Mouse (Mus musculus) neural tube, embryonic 15.5 days (tissue): ENCODE data around the gene Armc6. TPM values are rescaled to one million over a fixed set of nuclear protein-coding genes. Genes with fewer than 3 reads are reported as not detected.
A peak's percentile ranks its signal among the peaks of the same experiment; 100 is the strongest.

Experiments
- ATAC-seq: fragments of 200-750 bp; cut with Nextera tagmentation; 2 replicates; pipeline ENCODE4 v1.8.0; 2017; ENCODE audit warnings: mild to moderate bottlenecking, moderate TSS enrichment, moderate library complexity; ENCODE audit not compliant: low FRiP score
- H3K27ac ChIP-seq: fragments of 300-500 bp; sonication (generic); replicated peaks from 2 replicates; pipeline ENCODE4 v1.5.1; 2015; ENCODE audit warnings: mild to moderate bottlenecking, inconsistent platforms
- H3K27me3 ChIP-seq: fragments of 300-500 bp; sonication (generic); replicated peaks from 2 replicates; pipeline ENCODE4 v1.6.1; 2015; ENCODE audit warnings: inconsistent platforms
- H3K36me3 ChIP-seq: fragments of 300-500 bp; sonication (generic); 2 replicates; pipeline ENCODE4 v1.6.1; 2015; ENCODE audit warnings: inconsistent platforms
- H3K4me1 ChIP-seq: fragments of 300-500 bp; sonication (generic); 2 replicates; pipeline ENCODE4 v1.6.1; 2015; ENCODE audit warnings: inconsistent platforms
- H3K4me2 ChIP-seq: fragments of 300-500 bp; sonication (generic); 2 replicates; pipeline ENCODE4 v1.6.1; 2015; ENCODE audit warnings: inconsistent platforms, mild to moderate bottlenecking, moderate library complexity
- H3K4me3 ChIP-seq: fragments of 300-500 bp; sonication (generic); replicated peaks from 2 replicates; pipeline ENCODE4 v1.5.1; 2015; ENCODE audit warnings: mild to moderate bottlenecking, inconsistent platforms
- H3K9ac ChIP-seq: fragments of 300-500 bp; sonication (generic); replicated peaks from 2 replicates; pipeline ENCODE4 v1.6.1; 2015; ENCODE audit warnings: mild to moderate bottlenecking, inconsistent platforms
- H3K9me3 ChIP-seq: fragments of 300-500 bp; sonication (generic); replicated peaks from 2 replicates; pipeline ENCODE4 v1.6.1; 2016; ENCODE audit warnings: inconsistent platforms
- WGBS: fragments of 180-500 bp; shearing (Covaris S2); methylation state at CpG from one replicate; pipeline ENCODE4 v1.1.7; 2015; ENCODE audit warnings: mixed read lengths; 5-methylcytosine and 5-hydroxymethylcytosine counted together
- polyA plus RNA-seq: library from polyadenylated mRNA; unstranded; fragments of >200 nt; fragmentation: Nextera tagmentation; extraction: Ambion mirVana; gene quantifications from 2 replicates; pipeline ENCODE4 v1.2.1, GENCODE M21; 2015

The Armc6 gene
- polyA plus RNA-seq, 1 experiment from 2014 or later: 112 TPM

- Histone ChIP-seq H3K9me3 (no peaks in the 10 kb centered on the region), H3K27me3 (0 out of 2 replicates have a peak, but pooled peaks cover 6% of the 10 kb centered on the region), H3K4me1 (peaks cover 24% of the 10 kb centered on the region), H3K4me3 (peak overlapping the region; percentile 76), H3K27ac (peak overlapping the region; percentile 76), H3K36me3 (no peaks in the 10 kb centered on the region), H3K9ac (peak overlapping the region; percentile 67), H3K4me2 (peak overlapping the region; percentile 86)
- ATAC-seq: peak; percentile 1
- WGBS: 2% methylated on average over 31 of the region's 31 CpGs
Measured at GRCm38 (mm10) chr8:70211726-70212111, 22.5 kb downstream of the Armc6 start.

DNA sequence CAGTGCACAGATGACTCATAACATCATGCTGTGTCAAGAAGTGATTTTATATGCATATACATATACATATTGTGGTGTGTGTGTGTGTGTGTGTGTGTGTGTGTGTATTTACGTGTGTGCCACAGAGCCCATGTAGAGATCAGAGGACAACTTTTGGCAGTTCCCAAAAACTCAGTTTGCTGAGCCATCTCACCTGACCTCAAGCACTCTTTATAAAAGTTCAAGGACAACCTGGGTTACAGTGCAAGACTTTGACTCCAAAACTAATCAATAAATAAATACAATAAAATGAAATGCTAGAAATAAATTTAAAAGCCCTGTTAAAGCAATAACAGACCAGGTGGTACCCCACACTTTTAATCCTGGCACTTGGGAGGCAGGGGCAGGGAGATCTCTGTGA lies 23.0 kb downstream of the Armc6 start:
- peaks cover 24% of the 10 kb centered on the region for H3K4me1 ChIP-seq
- H3K4me2 ChIP-seq: peak overlapping the region; percentile 86
- 89% methylated on average over 1 of the region's 1 CpGs for WGBS
- peak overlapping the region; percentile 67 for H3K9ac ChIP-seq
- H3K9me3 ChIP-seq: no peaks in the 10 kb centered on the region
- H3K27me3 ChIP-seq: 0 out of 2 replicates have a peak, but pooled peaks cover 6% of the 10 kb centered on the region
- no peaks in the 10 kb centered on the region for H3K36me3 ChIP-seq
- H3K4me3 ChIP-seq: peak overlapping the region; percentile 76
- no peak overlapping the region for H3K27ac ChIP-seq
- ATAC-seq: no peak

DNA sequence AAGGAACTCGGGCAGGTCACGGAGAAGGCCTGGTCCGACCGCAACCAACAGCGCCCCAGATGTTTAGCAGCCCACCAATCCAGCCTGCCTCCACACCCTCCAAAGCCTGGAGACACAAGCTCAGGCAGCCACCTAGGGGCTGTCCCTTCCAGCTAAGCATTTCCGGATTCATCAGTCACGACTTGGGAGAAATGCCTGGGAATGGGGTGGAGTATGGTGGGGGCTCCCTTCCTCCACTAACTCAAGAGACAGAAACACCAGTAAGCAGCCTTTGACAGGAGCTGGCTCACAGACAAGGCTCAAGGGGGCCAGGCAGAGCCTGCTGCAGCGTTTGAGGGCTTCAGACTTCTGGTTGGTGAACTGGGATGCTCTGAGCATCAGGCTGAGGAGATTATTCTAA lies 23.7 kb downstream of the Armc6 start:
- Histone ChIP-seq H3K9ac (0 out of 2 replicates have a peak overlapping the region, but pooled peaks have one; percentile 67), H3K4me3 (no peak overlapping the region)
- WGBS: 37% methylated on average over 8 of the region's 8 CpGs

DNA sequence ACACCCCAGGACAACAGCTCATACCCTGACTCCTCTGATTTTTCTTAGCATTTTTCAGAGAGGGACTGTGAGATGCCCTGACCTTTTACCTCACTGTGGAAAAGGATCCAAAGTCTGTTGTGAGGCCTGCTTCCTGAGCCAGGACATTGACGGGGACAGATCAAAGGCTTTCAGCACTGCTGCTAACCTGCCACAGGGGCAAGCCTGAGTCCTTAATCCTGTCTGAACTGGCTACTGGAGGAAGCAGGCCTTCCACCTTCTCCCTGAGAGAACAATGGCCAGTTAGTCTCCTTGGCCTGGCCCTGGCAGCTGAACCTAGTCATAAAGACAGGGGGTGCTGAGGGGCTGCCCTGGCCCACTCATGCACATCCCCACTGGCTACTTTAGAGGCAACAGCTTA lies 26.1 kb downstream of the Armc6 start:
- no peaks in the 10 kb centered on the region for H3K36me3 ChIP-seq
- WGBS: 53% methylated on average over 1 of the region's 1 CpGs
- no peak for ATAC-seq

More for the DNA sequence above, 23.7 kb downstream of the Armc6 start:
- no peaks in the 10 kb centered on the region for H3K36me3 ChIP-seq
- H3K27ac ChIP-seq: no peak overlapping the region
- no peak for ATAC-seq
- no peaks in the 10 kb centered on the region for H3K9me3 ChIP-seq
- 0 out of 2 replicates have a peak, but pooled peaks cover 6% of the 10 kb centered on the region for H3K27me3 ChIP-seq
- H3K4me2 ChIP-seq: peak overlapping the region; percentile 86
- peaks cover 24% of the 10 kb centered on the region for H3K4me1 ChIP-seq

DNA sequence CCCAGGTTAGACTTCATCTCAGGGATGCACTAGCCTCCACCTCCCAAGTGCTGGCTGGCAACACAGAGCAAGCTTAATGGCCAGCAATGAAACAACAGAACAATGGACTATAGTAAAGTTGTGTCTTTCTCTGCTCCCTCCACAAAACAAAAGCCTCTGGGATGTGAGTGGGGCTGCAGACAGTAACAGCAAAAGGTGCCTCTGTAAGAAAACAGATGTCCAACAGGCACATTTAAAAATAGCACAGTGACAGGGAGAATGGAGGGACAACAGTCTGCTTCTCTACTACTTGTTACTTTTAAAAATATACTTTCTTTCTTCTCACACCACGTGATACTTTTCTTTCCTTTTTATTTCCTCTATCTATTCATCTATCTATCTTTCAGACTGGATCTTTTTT lies 29.5 kb downstream of the Armc6 start:
- H3K9ac ChIP-seq: no peak overlapping the region
- H3K27me3 ChIP-seq: no peaks in the 10 kb centered on the region
- H3K9me3 ChIP-seq: no peaks in the 10 kb centered on the region
- H3K4me1 ChIP-seq: peaks cover 5% of the 10 kb centered on the region; the same call in 1 of the 2 replicates
- H3K36me3 ChIP-seq: no peaks in the 10 kb centered on the region
- H3K4me2 ChIP-seq: no peak overlapping the region
- WGBS: 69% methylated on average over 1 of the region's 1 CpGs
- H3K4me3 ChIP-seq: no peak overlapping the region
- no peak overlapping the region for H3K27ac ChIP-seq
- no peak for ATAC-seq

More for the DNA sequence above, 26.1 kb downstream of the Armc6 start:
- Histone ChIP-seq H3K9ac (no peak overlapping the region), H3K27ac (no peak overlapping the region), H3K4me1 (peaks cover 22% of the 10 kb centered on the region), H3K27me3 (0 out of 2 replicates have a peak, but pooled peaks cover 6% of the 10 kb centered on the region), H3K4me3 (no peak overlapping the region), H3K9me3 (no peaks in the 10 kb centered on the region), H3K4me2 (no peak overlapping the region)

- Histone ChIP-seq H3K4me2 (no peak overlapping the region), H3K4me3 (no peak overlapping the region), H3K36me3 (no peaks in the 10 kb centered on the region), H3K27ac (no peak overlapping the region), H3K9me3 (no peaks in the 10 kb centered on the region), H3K4me1 (peaks cover 6% of the 10 kb centered on the region; the same call in 1 of the 2 replicates), H3K27me3 (no peaks in the 10 kb centered on the region), H3K9ac (no peak overlapping the region)
- ATAC-seq: no peak
- 70% methylated on average over 4 of the region's 4 CpGs for WGBS
Measured at GRCm38 (mm10) chr8:70203072-70203471, 31.2 kb downstream of the Armc6 start.

DNA sequence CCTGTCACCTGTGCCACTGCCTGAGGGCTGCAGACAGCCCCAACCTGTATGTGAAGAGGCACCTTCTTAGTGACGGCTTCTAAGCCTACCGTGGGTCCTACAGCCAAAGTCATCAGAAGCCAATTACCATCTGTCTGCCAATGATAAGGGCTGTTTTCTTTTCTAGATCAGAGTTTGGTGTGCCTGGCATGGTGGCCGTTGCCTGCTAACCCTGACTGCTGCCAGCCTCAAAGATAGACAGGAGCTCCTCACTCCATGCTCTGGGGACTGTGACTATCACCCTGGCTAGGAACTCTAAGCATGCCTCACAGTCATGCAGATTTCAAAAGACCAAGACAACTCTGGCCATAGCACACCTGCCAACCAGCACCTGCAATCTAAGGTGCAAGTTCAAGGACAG lies 32.8 kb downstream of the Armc6 start:
- H3K9ac ChIP-seq: no peak overlapping the region
- no peak for ATAC-seq
- H3K27ac ChIP-seq: no peak overlapping the region
- no peaks in the 10 kb centered on the region for H3K27me3 ChIP-seq
- WGBS: 87% methylated on average over 3 of the region's 3 CpGs
- H3K4me3 ChIP-seq: no peak overlapping the region
- H3K4me1 ChIP-seq: peaks cover 9% of the 10 kb centered on the region; the same call in 1 of the 2 replicates
- no peaks in the 10 kb centered on the region for H3K36me3 ChIP-seq
- no peaks in the 10 kb centered on the region for H3K9me3 ChIP-seq
- H3K4me2 ChIP-seq: no peak overlapping the region

- Histone ChIP-seq H3K36me3 (no peaks in the 10 kb centered on the region), H3K9ac (no peak overlapping the region), H3K9me3 (no peaks in the 10 kb centered on the region), H3K4me2 (no peak overlapping the region), H3K4me1 (peaks cover 9% of the 10 kb centered on the region; the same call in 1 of the 2 replicates), H3K4me3 (no peak overlapping the region), H3K27me3 (no peaks in the 10 kb centered on the region), H3K27ac (no peak overlapping the region)
- ATAC-seq: no peak; the same call in 1 of the 2 replicates
- 77% methylated on average over 5 of the region's 5 CpGs for WGBS
Measured at GRCm38 (mm10) chr8:70200098-70200681, 34.1 kb downstream of the Armc6 start.

DNA sequence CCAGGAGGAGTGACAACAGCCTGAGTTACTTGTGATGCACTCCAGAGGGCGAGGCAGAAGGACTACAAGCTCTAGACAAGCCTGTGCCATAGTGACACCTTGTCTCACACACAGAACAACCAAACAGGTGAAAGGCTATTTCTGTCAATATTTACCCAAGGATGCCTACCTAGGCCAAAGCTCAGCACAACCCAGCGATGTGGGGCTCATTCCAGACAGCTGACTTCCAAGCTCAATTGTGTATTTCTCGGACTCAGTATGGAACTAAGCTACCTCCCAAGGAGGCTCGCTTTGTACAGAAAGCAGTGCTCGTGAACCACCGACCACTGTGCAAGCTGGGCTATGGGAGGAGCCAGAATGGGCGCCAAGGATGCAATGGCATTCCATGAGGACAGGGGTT lies 36.7 kb downstream of the Armc6 start:
- H3K36me3 ChIP-seq: peaks cover 4% of the 10 kb centered on the region
- 48% methylated on average over 7 of the region's 7 CpGs for WGBS
- no peak overlapping the region for H3K4me3 ChIP-seq
- H3K27ac ChIP-seq: no peak overlapping the region
- peaks cover 9% of the 10 kb centered on the region; the same call in 1 of the 2 replicates for H3K4me1 ChIP-seq
- H3K4me2 ChIP-seq: no peak overlapping the region
- no peak for ATAC-seq
- no peaks in the 10 kb centered on the region for H3K27me3 ChIP-seq
- H3K9ac ChIP-seq: no peak overlapping the region
- H3K9me3 ChIP-seq: no peaks in the 10 kb centered on the region

GRCm38 (mm10) chr8:70195762-70196161 lies 38.5 kb downstream of the Armc6 start:
- Histone ChIP-seq H3K27ac (no peak overlapping the region), H3K9ac (no peak overlapping the region), H3K4me1 (peaks cover 9% of the 10 kb centered on the region; the same call in 1 of the 2 replicates), H3K4me2 (no peak overlapping the region), H3K27me3 (no peaks in the 10 kb centered on the region), H3K4me3 (no peak overlapping the region), H3K9me3 (no peaks in the 10 kb centered on the region), H3K36me3 (peaks cover 15% of the 10 kb centered on the region)
- no peak for ATAC-seq
- 80% methylated on average over 2 of the region's 2 CpGs for WGBS

GRCm38 (mm10) chr8:70194191-70194590 lies 40.1 kb downstream of the Armc6 start:
- WGBS: 83% methylated on average over 3 of the region's 3 CpGs
- Histone ChIP-seq H3K4me3 (no peak overlapping the region), H3K4me1 (peaks cover 5% of the 10 kb centered on the region; the same call in 1 of the 2 replicates), H3K9ac (no peak overlapping the region), H3K36me3 (peaks cover 25% of the 10 kb centered on the region), H3K4me2 (no peak overlapping the region), H3K27me3 (no peaks in the 10 kb centered on the region), H3K9me3 (no peaks in the 10 kb centered on the region), H3K27ac (no peak overlapping the region)
- ATAC-seq: no peak

DNA sequence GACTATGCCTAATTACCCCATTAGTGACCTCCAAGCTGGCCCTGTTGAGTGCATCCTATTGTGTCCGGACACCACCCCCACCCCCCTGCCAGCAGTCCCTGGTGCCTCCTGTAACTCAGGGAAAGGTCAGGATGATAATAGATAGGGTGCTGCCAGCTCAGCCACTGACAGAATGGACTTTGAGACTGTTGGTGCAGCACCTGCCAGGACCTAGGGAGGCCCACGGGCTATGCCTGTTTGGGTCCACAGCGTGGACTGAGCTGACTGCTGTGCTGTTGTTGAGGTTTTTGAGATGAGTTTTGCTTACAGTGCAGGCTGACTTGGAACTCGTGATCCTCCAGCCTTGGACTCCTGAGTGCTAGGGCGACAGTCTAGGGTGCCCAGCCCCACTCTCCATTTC lies 41.0 kb downstream of the Armc6 start:
- Histone ChIP-seq H3K36me3 (peaks cover 32% of the 10 kb centered on the region), H3K27me3 (no peaks in the 10 kb centered on the region), H3K4me3 (no peak overlapping the region), H3K9ac (no peak overlapping the region), H3K4me1 (peaks cover 5% of the 10 kb centered on the region; the same call in 1 of the 2 replicates), H3K9me3 (no peaks in the 10 kb centered on the region), H3K4me2 (no peak overlapping the region), H3K27ac (no peak overlapping the region)
- no peak for ATAC-seq
- WGBS: 54% methylated on average over 5 of the region's 5 CpGs
